Mouse (Mus musculus): ENCODE data around the gene Marf1. TPM values are rescaled to one million over a fixed set of nuclear protein-coding genes. Genes with fewer than 3 reads are reported as not detected.
A peak's percentile ranks its signal among the peaks of the same experiment; 100 is the strongest.

The Marf1 gene
- polyA plus RNA-seq (2015; fragmentation: Nextera tagmentation; extraction: Ambion mirVana), result 7.0 and 7.8 TPM in 2 replicates

DNA sequence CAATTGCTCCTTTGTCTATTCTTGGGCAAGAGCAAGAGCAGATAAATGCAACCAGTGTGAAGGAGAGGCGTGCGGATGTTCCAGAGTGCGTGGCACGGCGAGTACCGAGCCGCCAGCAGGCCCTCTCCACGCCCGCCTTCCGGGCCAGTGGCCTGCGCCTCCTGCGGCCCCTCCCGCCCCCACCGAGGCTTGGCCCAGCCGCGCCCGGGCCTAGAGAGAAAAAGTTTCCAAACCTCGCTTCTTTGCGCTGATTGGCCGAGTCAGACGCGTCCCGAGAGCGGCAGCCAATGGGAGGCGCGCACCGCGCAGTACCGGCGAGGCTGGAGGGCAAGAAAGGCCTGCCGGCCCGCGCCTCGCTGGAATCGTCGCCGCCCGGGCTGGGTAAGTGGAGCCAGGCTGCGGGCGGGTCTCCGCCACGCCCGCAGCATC, at the start of gene Marf1, which contains the start of gene Nde1:
Marf1 (minus strand) TSS at position 364 of the 429 bp plus-strand sequence.
Nde1 (plus strand) TSS at position 288 of the 429 bp plus-strand sequence.
- H3K4me2 ChIP-seq (replicated peaks; ENCODE audit: low read depth), result peak within 1 kb of the TSS; percentile 95
- WGBS, result under 1% methylated on average over 34 of the region's 43 CpGs
- peak; percentile 78 for ATAC-seq
- no peaks in the 10 kb centered on the region for H3K9me3 ChIP-seq (ENCODE audit: control insufficient read depth)
- H3K27me3 ChIP-seq (replicated peaks; ENCODE audit: control insufficient read depth, insufficient read depth, low read length), result no peaks in the 10 kb centered on the region
- H3K4me1 ChIP-seq (replicated peaks; ENCODE audit: control insufficient read depth, insufficient read depth, low read length), result no peaks in the 10 kb centered on the region
- H3K9ac ChIP-seq (ENCODE audit: low read depth, low read length), result peak within 1 kb of the TSS; percentile 68
- peak within 1 kb of the TSS; percentile 50; the same call in 1 of the 2 replicates for H3K27ac ChIP-seq (ENCODE audit: low read depth, low read length)
- no peak for TF ChIP-seq CTCF (IDR thresholded peaks at IDR 0.05; ENCODE audit: low read depth)
- H3K4me3 ChIP-seq (ENCODE audit: low read depth, low read length), result peak within 1 kb of the TSS; percentile 66
- H3K36me3 ChIP-seq (ENCODE audit: control insufficient read depth, insufficient read depth), result no peaks in the 10 kb centered on the region

DNA sequence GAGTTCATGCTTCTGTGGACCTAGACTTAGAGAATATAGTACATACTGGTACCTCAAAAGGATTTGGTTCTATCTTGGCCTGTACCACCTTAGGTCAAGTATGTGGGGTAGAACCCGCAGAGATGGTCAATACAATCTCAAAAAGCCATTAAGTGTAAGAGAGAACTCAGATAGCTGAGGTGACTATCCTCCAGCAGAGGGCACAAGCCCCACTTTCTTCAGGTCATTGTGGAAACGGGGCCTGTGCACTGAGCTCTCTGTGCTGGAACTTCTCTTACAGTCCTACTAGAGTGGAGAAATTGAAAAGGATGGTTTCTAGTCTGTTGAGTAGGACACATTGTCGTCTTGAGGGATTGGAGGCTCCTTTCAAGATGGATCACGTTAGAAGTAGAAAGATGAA, 35.6 kb upstream of the Marf1 start:
- 70% methylated on average over 4 of the region's 4 CpGs for WGBS
- ATAC-seq, result no peak
- Histone ChIP-seq H3K4me1 (replicated peaks; ENCODE audit: control insufficient read depth, insufficient read depth, low read length) (no peaks in the 10 kb centered on the region), H3K36me3 (ENCODE audit: control insufficient read depth, insufficient read depth) (peaks cover 6% of the 10 kb centered on the region; the same call in 1 of the 2 replicates), H3K27me3 (replicated peaks; ENCODE audit: control insufficient read depth, insufficient read depth, low read length) (no peaks in the 10 kb centered on the region), H3K9me3 (ENCODE audit: control insufficient read depth) (no peaks in the 10 kb centered on the region), H3K27ac (ENCODE audit: low read depth, low read length) (no peak overlapping the region), H3K9ac (ENCODE audit: low read depth, low read length) (no peak overlapping the region), H3K4me2 (replicated peaks; ENCODE audit: low read depth) (no peak overlapping the region), H3K4me3 (ENCODE audit: low read depth, low read length) (no peak overlapping the region)
- peak; percentile 22; the same call in 1 of the 2 replicates for TF ChIP-seq CTCF (IDR thresholded peaks at IDR 0.05; ENCODE audit: low read depth)

DNA sequence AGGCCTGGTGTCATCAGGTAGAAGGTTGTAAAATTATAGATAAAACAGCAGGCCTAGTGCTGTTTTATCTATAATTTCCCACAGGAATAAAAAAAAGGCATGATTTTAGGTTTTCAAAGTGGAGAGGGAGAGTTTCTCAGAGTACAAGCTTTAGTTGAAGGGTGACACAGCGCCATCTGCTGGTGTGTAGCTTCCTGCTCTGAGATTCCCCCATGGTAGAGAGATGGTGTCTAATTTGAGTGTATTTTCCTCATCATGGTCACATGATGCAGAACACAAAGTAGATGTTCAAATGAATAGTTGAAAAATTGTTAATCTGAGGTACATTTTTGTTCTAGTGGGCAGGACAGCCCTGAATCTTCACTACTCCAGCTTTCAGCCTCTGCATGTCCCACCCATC, 32.3 kb upstream of the Marf1 start:
- H3K27me3 ChIP-seq (replicated peaks; ENCODE audit: control insufficient read depth, insufficient read depth, low read length), result no peaks in the 10 kb centered on the region
- H3K9ac ChIP-seq (ENCODE audit: low read depth, low read length), result no peak overlapping the region
- H3K4me2 ChIP-seq (replicated peaks; ENCODE audit: low read depth), result no peak overlapping the region
- ATAC-seq, result no peak
- no peaks in the 10 kb centered on the region for H3K4me1 ChIP-seq (replicated peaks; ENCODE audit: control insufficient read depth, insufficient read depth, low read length)
- 26% methylated on average over 1 of the region's 1 CpGs for WGBS
- no peaks in the 10 kb centered on the region for H3K9me3 ChIP-seq (ENCODE audit: control insufficient read depth)
- no peak overlapping the region for H3K4me3 ChIP-seq (ENCODE audit: low read depth, low read length)
- H3K27ac ChIP-seq (ENCODE audit: low read depth, low read length), result no peak overlapping the region
- H3K36me3 ChIP-seq (ENCODE audit: control insufficient read depth, insufficient read depth), result peaks cover 23% of the 10 kb centered on the region
- TF ChIP-seq CTCF (IDR thresholded peaks at IDR 0.05; ENCODE audit: low read depth), result peak; percentile 79

DNA sequence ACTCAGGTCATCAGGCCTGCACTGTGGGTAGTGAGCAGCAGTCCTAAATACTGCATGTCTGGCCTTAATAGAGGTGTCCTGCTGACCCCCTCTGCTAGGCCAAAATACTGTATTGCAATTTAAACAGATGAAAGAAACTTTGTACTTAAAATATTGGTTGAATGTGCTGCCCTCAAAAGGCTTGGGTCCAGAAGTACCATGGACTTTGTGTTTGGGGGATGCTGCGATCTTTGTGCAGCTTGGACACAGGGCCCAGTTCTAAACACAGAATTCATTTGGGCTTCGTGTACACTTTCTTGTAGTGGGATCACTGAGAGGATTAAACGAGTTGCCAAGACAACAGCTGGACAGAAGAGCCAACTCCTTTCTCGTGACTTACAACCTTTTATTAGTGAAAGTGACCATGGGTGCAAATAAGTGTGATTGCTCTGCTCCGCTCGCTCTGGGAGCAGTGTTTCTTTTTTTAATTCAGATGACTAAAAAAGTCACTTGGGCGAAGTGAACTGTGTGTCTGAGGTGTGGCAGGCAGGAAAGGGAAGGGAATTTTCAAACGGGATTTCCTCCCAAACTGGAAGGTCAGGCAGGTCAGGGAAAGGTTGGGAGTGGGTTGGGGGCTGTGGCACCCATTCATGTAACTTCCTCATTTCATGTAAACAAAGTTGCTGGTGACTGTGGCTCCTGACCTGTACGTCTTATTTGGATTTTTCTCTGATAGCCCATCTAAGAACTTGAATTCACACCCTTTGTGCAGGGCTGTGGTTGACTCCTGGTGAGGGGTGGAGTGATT, 31.2 kb upstream of the Marf1 start:
- no peaks in the 10 kb centered on the region for H3K9me3 ChIP-seq (ENCODE audit: control insufficient read depth)
- no peak for ATAC-seq

DNA sequence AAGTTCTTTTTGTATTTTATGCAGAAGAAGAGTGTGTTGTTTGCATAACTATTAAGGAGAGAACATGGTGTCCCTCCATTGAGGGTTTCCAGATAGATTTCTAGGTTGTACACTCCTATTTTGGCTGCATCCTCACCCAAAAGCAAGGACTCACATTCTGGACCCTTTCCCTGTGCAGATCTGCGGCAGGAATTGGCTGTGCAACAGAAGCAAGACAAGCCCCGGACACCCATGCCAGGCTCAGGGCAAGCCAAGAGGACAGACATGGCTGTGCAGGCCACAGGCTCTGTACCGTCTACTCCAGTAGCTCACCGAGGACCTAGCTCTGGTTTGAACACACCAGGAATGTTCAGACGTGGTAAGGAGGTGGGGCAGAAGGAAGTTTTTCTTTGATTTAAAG, 22.4 kb upstream of the Marf1 start:
- 91% methylated on average over 5 of the region's 5 CpGs for WGBS
- H3K27me3 ChIP-seq (replicated peaks; ENCODE audit: control insufficient read depth, insufficient read depth, low read length), result no peaks in the 10 kb centered on the region

More for the DNA sequence above, 31.2 kb upstream of the Marf1 start:
- TF ChIP-seq CTCF (IDR thresholded peaks at IDR 0.05; ENCODE audit: low read depth), result no peak
- Histone ChIP-seq H3K4me1 (replicated peaks; ENCODE audit: control insufficient read depth, insufficient read depth, low read length) (no peaks in the 10 kb centered on the region), H3K27ac (ENCODE audit: low read depth, low read length) (no peak overlapping the region), H3K4me3 (ENCODE audit: low read depth, low read length) (no peak overlapping the region), H3K27me3 (replicated peaks; ENCODE audit: control insufficient read depth, insufficient read depth, low read length) (no peaks in the 10 kb centered on the region), H3K9ac (ENCODE audit: low read depth, low read length) (no peak overlapping the region), H3K36me3 (ENCODE audit: control insufficient read depth, insufficient read depth) (peaks cover 32% of the 10 kb centered on the region), H3K4me2 (replicated peaks; ENCODE audit: low read depth) (no peak overlapping the region)
- WGBS, result 67% methylated on average over 9 of the region's 9 CpGs

DNA sequence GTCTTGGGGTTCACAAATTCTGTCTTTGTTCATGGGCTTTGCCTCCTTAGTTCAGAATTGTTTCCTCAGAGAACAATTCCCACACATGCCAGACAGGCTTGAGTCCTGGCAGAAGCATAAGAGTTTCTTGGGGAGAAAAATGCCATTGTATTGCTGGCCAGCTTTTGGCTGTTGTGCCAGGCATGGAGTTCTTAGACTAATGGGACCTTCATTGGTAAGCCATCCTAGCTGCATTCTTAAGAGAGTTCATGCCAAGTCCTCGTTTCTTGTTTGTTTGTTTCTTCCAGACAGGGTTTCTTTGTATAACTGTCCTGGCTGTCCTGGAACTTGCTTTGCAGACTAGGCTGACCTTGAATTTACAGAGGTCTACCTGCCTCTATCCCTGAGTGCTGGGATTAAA, 20.7 kb upstream of the Marf1 start:
- Histone ChIP-seq H3K4me1 (replicated peaks; ENCODE audit: control insufficient read depth, insufficient read depth, low read length) (no peaks in the 10 kb centered on the region), H3K27me3 (replicated peaks; ENCODE audit: control insufficient read depth, insufficient read depth, low read length) (no peaks in the 10 kb centered on the region), H3K9me3 (ENCODE audit: control insufficient read depth) (no peaks in the 10 kb centered on the region), H3K9ac (ENCODE audit: low read depth, low read length) (no peak overlapping the region), H3K4me2 (replicated peaks; ENCODE audit: low read depth) (no peak overlapping the region), H3K4me3 (ENCODE audit: low read depth, low read length) (no peak overlapping the region), H3K36me3 (ENCODE audit: control insufficient read depth, insufficient read depth) (peaks cover 60% of the 10 kb centered on the region), H3K27ac (ENCODE audit: low read depth, low read length) (peak overlapping the region; percentile 41; the same call in 1 of the 2 replicates)
- no peak for ATAC-seq
- 76% methylated on average over 1 of the region's 1 CpGs for WGBS
- no peak for TF ChIP-seq CTCF (IDR thresholded peaks at IDR 0.05; ENCODE audit: low read depth)

More for the DNA sequence above, 22.4 kb upstream of the Marf1 start:
- no peak overlapping the region for H3K9ac ChIP-seq (ENCODE audit: low read depth, low read length)
- H3K36me3 ChIP-seq (ENCODE audit: control insufficient read depth, insufficient read depth), result peaks cover 69% of the 10 kb centered on the region
- H3K4me2 ChIP-seq (replicated peaks; ENCODE audit: low read depth), result no peak overlapping the region
- no peaks in the 10 kb centered on the region for H3K4me1 ChIP-seq (replicated peaks; ENCODE audit: control insufficient read depth, insufficient read depth, low read length)
- no peak overlapping the region for H3K27ac ChIP-seq (ENCODE audit: low read depth, low read length)
- TF ChIP-seq CTCF (IDR thresholded peaks at IDR 0.05; ENCODE audit: low read depth), result no peak
- no peak overlapping the region for H3K4me3 ChIP-seq (ENCODE audit: low read depth, low read length)
- no peak for ATAC-seq
- H3K9me3 ChIP-seq (ENCODE audit: control insufficient read depth), result no peaks in the 10 kb centered on the region
